Mouse (Mus musculus): ENCODE measurements at regions not wholly inside any gene's neighbourhood (a gene's known extent, or its start where the extent isn't known, plus 50 kb on each side); places are given as distances from the start of the nearest gene placed in this dataset.

DNA sequence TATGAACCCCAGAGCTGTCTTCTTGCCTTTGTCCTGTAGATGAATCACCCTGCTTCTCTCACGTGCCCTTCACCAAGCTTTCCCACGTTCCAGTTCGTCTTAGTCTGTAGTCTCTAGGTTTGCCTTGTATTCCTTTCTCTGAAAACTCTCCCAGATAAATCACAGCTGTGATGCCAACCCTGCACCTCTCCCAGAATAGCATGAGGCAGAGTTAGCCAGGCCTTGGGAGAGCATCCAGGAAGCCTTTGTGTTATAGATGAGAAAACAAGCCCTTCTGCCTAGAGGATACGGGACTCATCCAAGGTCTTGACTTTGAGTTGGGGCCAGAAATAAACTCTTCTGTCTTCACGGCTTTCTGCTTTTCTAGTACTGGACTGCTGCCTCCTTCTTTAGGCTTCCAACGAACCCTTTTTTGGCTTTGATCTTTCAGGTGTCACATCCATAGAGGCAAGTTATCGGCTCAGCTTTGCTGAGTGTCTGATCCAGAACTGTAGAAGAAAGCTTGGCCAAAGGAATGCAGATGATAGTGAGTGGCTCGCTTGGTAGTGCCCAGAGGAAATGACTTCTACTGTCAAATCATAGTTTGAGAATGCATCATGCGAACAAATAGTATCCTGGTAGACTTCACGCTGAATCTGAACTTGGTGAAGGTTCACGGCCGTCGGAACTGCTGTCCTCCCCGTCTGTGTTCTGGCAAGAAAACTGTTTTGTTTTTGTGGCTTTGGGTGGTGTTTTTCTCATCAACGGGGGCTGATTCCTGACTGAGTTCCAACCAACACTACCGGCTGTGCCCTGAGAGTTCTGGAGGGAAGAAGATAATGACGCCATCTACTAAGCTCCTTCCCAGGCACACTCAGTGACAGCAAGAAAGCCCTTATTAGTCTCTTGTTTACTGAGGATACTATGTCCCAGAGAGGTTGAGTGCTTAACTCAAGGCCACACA is 69.5 kb upstream of the Ampd3 start:
- WGBS: 77% methylated on average over 17 of the region's 17 CpGs
- Histone ChIP-seq H3K9ac (no peak overlapping the region), H3K4me3 (ENCODE audit: low read depth, low read length) (no peak overlapping the region), H3K4me1 (ENCODE audit: insufficient read depth) (no peaks in the 10 kb centered on the region), H3K27ac (ENCODE audit: low read depth, low read length) (no peak overlapping the region), H3K36me3 (ENCODE audit: insufficient read depth) (no peaks in the 10 kb centered on the region), H3K9me3 (ENCODE audit: low read length) (no peaks in the 10 kb centered on the region), H3K4me2 (ENCODE audit: low read depth) (no peak overlapping the region), H3K27me3 (ENCODE audit: insufficient read depth, low read length) (no peaks in the 10 kb centered on the region)
- ATAC-seq (no peak), DNase-seq (no peak)
- TF ChIP-seq CTCF (IDR thresholded peaks at IDR 0.05; ENCODE audit: low read depth): no peak

DNA sequence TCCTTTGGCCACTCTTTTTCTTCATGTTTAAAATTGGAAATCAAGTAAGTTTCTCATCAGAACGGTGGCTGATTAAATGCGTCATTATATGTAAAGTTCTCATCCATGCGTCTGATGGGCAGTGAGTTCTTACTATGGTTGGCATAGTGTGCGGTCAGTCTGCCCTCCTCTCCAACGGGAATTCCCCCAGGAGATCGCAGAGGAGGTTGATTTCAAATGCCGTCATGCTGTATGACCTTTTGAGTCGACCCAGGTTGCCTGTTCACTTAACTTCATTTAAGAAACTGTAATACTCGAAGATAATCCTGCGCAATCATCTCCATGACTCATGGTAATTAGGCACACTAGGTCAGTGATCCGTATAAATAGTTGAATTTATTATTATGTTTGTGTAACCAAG is 68.4 kb upstream of the Ampd3 start:
- Histone ChIP-seq H3K27ac (ENCODE audit: low read depth, low read length) (no peak overlapping the region), H3K9me3 (ENCODE audit: low read length) (no peaks in the 10 kb centered on the region), H3K27me3 (ENCODE audit: insufficient read depth, low read length) (no peaks in the 10 kb centered on the region), H3K9ac (no peak overlapping the region), H3K4me3 (ENCODE audit: low read depth, low read length) (no peak overlapping the region), H3K4me2 (ENCODE audit: low read depth) (no peak overlapping the region), H3K4me1 (ENCODE audit: insufficient read depth) (no peaks in the 10 kb centered on the region), H3K36me3 (ENCODE audit: insufficient read depth) (no peaks in the 10 kb centered on the region)
- no peak for TF ChIP-seq CTCF (IDR thresholded peaks at IDR 0.05; ENCODE audit: low read depth)
- no peak for DNase-seq
- WGBS: 87% methylated on average over 11 of the region's 11 CpGs
- ATAC-seq: no peak

DNA sequence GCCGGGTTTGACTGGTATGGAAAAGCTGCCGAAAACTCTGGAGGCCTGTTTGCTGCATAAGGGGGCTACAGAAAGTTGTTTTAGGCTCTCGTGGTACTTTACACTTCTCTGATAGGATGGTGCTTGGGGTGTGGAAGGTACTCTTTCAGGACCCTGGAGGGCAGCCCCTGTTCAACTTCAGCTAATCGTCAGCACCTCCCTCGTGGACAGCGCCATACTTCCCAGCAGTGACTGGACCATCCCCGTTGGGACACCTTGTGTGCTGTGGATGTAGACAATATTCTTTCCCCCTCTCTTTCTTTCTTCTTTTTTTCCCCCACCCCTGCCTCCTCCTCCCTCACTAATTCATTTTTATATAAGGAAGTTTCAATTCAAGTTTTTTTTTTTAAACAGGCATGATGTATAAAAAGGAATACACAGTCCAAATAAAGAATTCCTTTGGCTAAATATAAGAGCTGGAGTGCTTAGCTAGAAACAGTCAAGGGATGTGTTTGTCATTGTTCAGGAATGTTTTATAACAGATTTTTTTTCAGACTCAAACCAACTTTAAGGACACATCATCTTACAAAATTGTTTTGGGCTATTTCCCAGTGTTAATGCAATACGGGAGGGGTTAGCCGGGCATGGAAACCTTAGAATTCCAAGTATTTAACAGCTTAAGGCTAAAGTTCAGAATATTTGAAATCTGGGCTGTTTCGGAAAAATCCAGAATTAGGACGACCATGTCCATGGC is 66.2 kb upstream of the Ampd3 start:
- ATAC-seq (no peak), DNase-seq (no peak)
- no peaks in the 10 kb centered on the region for H3K9me3 ChIP-seq (ENCODE audit: low read length)
- TF ChIP-seq CTCF (IDR thresholded peaks at IDR 0.05; ENCODE audit: low read depth): no peak
- no peak overlapping the region for H3K9ac ChIP-seq
- 67% methylated on average over 11 of the region's 11 CpGs for WGBS
- H3K4me3 ChIP-seq (ENCODE audit: low read depth, low read length): no peak overlapping the region
- no peak overlapping the region for H3K4me2 ChIP-seq (ENCODE audit: low read depth)
- H3K36me3 ChIP-seq (ENCODE audit: insufficient read depth): no peaks in the 10 kb centered on the region
- no peaks in the 10 kb centered on the region for H3K27me3 ChIP-seq (ENCODE audit: insufficient read depth, low read length)
- H3K27ac ChIP-seq (ENCODE audit: low read depth, low read length): no peak overlapping the region
- no peaks in the 10 kb centered on the region for H3K4me1 ChIP-seq (ENCODE audit: insufficient read depth)

DNA sequence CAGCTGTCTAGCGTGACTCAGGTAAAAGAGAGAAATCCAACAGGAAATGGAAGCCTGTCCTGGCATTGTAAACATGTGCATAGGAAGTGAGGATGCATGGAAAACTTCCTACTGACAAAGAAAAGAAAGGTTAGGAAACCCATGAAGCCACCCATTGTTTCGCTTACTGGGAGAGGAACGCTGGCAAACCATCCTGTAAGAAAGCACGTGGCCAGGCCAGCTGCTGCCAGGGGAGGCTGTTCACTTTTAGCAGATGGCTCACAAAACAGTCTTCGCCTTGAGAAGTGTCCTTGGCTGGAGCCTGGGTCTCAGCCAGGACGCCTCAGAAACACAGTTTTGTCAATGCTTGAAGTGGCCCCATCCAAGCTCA is 65.6 kb upstream of the Ampd3 start:
- WGBS: 62% methylated on average over 6 of the region's 6 CpGs
- H3K4me2 ChIP-seq (ENCODE audit: low read depth): no peak overlapping the region
- H3K4me1 ChIP-seq (ENCODE audit: insufficient read depth): no peaks in the 10 kb centered on the region
- H3K4me3 ChIP-seq (ENCODE audit: low read depth, low read length): no peak overlapping the region
- H3K27ac ChIP-seq (ENCODE audit: low read depth, low read length): no peak overlapping the region
- no peaks in the 10 kb centered on the region for H3K27me3 ChIP-seq (ENCODE audit: insufficient read depth, low read length)
- no peaks in the 10 kb centered on the region for H3K36me3 ChIP-seq (ENCODE audit: insufficient read depth)
- H3K9me3 ChIP-seq (ENCODE audit: low read length): no peaks in the 10 kb centered on the region
- ATAC-seq (no peak), DNase-seq (no peak)
- no peak overlapping the region for H3K9ac ChIP-seq
- TF ChIP-seq CTCF (IDR thresholded peaks at IDR 0.05; ENCODE audit: low read depth): no peak

DNA sequence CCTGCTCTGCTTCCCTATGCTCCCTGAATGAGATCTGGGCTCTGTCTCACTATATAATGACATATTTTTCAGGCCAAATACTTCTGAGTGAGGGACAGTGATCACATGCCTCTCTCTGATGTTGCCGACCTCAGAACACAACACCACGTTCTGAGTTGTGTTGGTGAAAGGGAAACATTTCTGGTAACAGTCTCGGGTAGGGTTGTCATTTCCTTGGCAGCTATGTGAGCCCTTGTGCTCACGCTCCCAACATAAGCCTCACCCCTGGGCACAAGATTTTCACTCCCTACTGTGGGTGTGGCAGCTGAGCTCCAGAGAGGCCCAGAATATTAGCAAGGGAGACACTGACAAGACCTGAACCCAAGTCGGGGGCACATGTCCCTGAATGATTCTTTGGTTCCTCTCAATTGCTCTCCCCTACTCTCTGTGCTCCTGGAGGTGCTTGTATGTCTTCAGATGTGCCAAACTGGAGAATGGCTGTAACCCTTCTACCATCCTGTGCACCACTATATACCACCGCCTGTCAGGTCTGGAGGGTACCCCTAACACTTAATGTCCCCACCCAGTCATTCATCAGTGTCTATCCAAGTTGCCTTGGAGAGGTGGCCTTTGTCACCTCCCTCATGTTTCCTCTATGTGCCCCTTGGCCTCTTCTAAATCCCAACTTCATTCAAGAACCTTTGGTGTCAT is 62.5 kb upstream of the Ampd3 start:
- ATAC-seq: no peak
- Histone ChIP-seq H3K9me3 (ENCODE audit: low read length) (no peaks in the 10 kb centered on the region), H3K27ac (ENCODE audit: low read depth, low read length) (no peak overlapping the region), H3K27me3 (ENCODE audit: insufficient read depth, low read length) (no peaks in the 10 kb centered on the region), H3K36me3 (ENCODE audit: insufficient read depth) (no peaks in the 10 kb centered on the region), H3K4me1 (ENCODE audit: insufficient read depth) (no peaks in the 10 kb centered on the region), H3K9ac (no peak overlapping the region), H3K4me3 (ENCODE audit: low read depth, low read length) (no peak overlapping the region), H3K4me2 (ENCODE audit: low read depth) (no peak overlapping the region)
- no peak for DNase-seq
- TF ChIP-seq CTCF (IDR thresholded peaks at IDR 0.05; ENCODE audit: low read depth): no peak
- WGBS: 80% methylated on average over 6 of the region's 6 CpGs

DNA sequence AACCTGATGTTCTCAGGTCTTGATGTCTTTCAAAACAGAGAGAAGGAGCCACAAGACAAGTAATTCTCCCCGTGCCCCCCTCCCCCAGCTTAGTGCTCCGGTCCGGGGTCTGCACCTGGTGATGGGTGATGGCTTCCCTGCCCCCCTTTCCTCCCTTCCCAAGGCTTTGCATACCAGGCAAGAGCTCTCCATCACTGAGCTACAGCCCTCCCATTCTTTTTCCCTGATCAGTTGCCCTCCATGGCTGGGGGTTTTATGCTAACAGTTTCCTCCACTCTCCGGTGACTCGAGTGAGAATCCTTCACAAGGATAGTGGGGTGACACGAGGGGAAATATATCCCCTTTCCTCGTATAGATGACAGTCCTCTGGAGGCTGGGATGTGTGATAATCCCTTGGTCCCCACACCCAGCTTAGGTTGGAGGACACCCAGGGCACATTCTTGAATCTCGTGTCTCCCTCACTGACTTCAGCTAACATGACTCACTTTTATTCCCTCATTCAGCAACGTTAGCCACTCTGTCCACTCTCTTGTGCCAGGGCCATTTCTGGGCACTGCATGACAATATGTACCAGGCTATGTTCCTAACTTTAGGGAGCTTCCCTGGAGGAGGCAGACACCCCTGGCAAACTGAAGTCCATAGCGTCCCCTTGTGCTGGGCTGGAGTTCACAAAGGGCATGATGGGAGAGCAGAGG is 61.9 kb upstream of the Ampd3 start:
- no peaks in the 10 kb centered on the region for H3K36me3 ChIP-seq (ENCODE audit: insufficient read depth)
- H3K4me3 ChIP-seq (ENCODE audit: low read depth, low read length): no peak overlapping the region
- H3K9ac ChIP-seq: no peak overlapping the region
- ATAC-seq (no peak), DNase-seq (no peak)
- no peak for TF ChIP-seq CTCF (IDR thresholded peaks at IDR 0.05; ENCODE audit: low read depth)
- no peaks in the 10 kb centered on the region for H3K27me3 ChIP-seq (ENCODE audit: insufficient read depth, low read length)
- no peak overlapping the region for H3K4me2 ChIP-seq (ENCODE audit: low read depth)
- H3K9me3 ChIP-seq (ENCODE audit: low read length): no peaks in the 10 kb centered on the region
- 86% methylated on average over 10 of the region's 10 CpGs for WGBS
- no peaks in the 10 kb centered on the region for H3K4me1 ChIP-seq (ENCODE audit: insufficient read depth)
- no peak overlapping the region for H3K27ac ChIP-seq (ENCODE audit: low read depth, low read length)

Measured in forebrain, postnatal 0 days (tissue).